Mouse (Mus musculus) stomach, postnatal 0 days (tissue): ENCODE measurements around the gene Ceacam18. TPM values are rescaled to one million over a fixed set of nuclear protein-coding genes. Genes with fewer than 3 reads are reported as not detected.

Experiments
- ATAC-seq: fragments of 200-750 bp; cut with Nextera tagmentation; 2 replicates; pipeline ENCODE4 v1.8.0; 2017; ENCODE audit not compliant: low FRiP score, low TSS enrichment
- DNase-seq: peaks from one replicate; pipeline ENCODE4 v3.0.0-alpha.2; 2016; ENCODE audit warnings: low spot score
- H3K27ac ChIP-seq: fragments of 300-500 bp; sonication (generic); replicated peaks from 2 replicates; pipeline ENCODE4 v1.5.1; 2014; ENCODE audit warnings: mild to moderate bottlenecking, control low read depth
- H3K27me3 ChIP-seq: fragments of 300-500 bp; sonication (generic); 2 replicates; pipeline ENCODE4 v1.6.1; 2014; ENCODE audit warnings: low read length; ENCODE audit not compliant: control insufficient read depth, insufficient read depth
- H3K36me3 ChIP-seq: fragments of 300-500 bp; sonication (generic); 2 replicates; pipeline ENCODE4 v1.6.1; 2014; ENCODE audit warnings: low read length, mixed read lengths; ENCODE audit not compliant: control insufficient read depth, insufficient read depth
- H3K4me1 ChIP-seq: fragments of 300-500 bp; sonication (generic); replicated peaks from 2 replicates; pipeline ENCODE4 v1.6.1; 2014; ENCODE audit warnings: antibody characterized with exemption; ENCODE audit not compliant: control insufficient read depth, insufficient read depth
- H3K4me2 ChIP-seq: fragments of 300-500 bp; sonication (generic); replicated peaks from 2 replicates; pipeline ENCODE4 v1.6.1; 2014; ENCODE audit warnings: low read depth, mild to moderate bottlenecking, control low read depth, moderate library complexity
- H3K4me3 ChIP-seq: fragments of 300-500 bp; sonication (generic); 2 replicates; pipeline ENCODE4 v1.5.1; 2014; ENCODE audit warnings: low read depth, low read length, control low read depth
- H3K9ac ChIP-seq: fragments of 300-500 bp; sonication (generic); 2 replicates; pipeline ENCODE4 v1.6.1; 2014; ENCODE audit warnings: mild to moderate bottlenecking, low read length, control low read depth, mixed read lengths
- H3K9me3 ChIP-seq: fragments of 300-500 bp; sonication (generic); 2 replicates; pipeline ENCODE4 v1.6.1; 2016; ENCODE audit warnings: low read length; ENCODE audit not compliant: control insufficient read depth
- CTCF ChIP-seq: IDR thresholded peaks from 2 replicates; pipeline ENCODE4 v1.5.1; 2016; ENCODE audit warnings: antibody characterized with exemption, low read depth, mild to moderate bottlenecking, moderate library complexity
- EP300 ChIP-seq: optimal IDR thresholded peaks from 2 replicates; pipeline ENCODE3; 2016; ENCODE audit warnings: antibody characterized with exemption
- WGBS: fragments of 180-500 bp; shearing (Covaris S2); extraction: QIAGEN DNeasy Blood & Tissue Kit; methylation state at CpG from one replicate; pipeline ENCODE4 v1.1.7; 2014; 5-methylcytosine and 5-hydroxymethylcytosine counted together
- polyA plus RNA-seq: library from polyadenylated mRNA; unstranded; fragments of >200 nt; fragmentation: Nextera tagmentation; extraction: Ambion mirVana; gene quantifications from 2 replicates; pipeline ENCODE4 v1.2.1, GENCODE M21; 2015

The Ceacam18 gene
- polyA plus RNA-seq, 1 experiment from 2014 or later: 0.07 TPM

DNA sequence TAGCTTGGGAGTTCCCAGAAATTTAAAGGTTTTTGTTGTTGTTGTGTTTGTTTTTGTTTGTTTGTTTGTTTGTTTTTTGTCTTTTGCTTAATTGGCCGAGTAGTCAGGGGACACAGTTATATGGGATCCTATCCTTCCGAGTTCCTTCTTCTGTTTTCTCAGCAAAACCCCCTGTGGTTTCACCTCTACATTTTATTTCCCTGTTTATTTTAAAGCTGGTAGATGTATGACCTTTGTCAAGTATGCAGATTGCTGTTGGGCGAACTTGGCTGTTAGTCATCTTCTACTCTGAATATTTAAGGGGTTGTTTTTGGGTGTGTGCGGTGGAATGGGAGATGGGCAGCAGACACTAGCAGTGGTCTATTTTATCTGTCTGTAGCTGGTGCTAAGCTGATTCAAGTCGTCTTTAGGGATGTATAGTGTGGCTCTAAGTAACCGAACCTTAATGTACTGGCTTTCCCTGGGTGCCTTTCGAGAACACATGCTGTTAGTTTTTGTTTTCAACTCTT is 26.1 kb upstream of the Ceacam18 start:
- no peak overlapping the region for H3K4me3 ChIP-seq
- H3K36me3 ChIP-seq: no peaks in the 10 kb centered on the region
- no peak overlapping the region for H3K9ac ChIP-seq
- TF ChIP-seq CTCF: no peak
- no peak for TF ChIP-seq EP300
- DNase-seq: no peak
- 66% methylated on average over 7 of the region's 7 CpGs for WGBS
- H3K9me3 ChIP-seq: no peaks in the 10 kb centered on the region
- no peak overlapping the region for H3K27ac ChIP-seq
- no peak for ATAC-seq
- H3K4me1 ChIP-seq: no peaks in the 10 kb centered on the region
- no peaks in the 10 kb centered on the region for H3K27me3 ChIP-seq
- H3K4me2 ChIP-seq: no peak overlapping the region

DNA sequence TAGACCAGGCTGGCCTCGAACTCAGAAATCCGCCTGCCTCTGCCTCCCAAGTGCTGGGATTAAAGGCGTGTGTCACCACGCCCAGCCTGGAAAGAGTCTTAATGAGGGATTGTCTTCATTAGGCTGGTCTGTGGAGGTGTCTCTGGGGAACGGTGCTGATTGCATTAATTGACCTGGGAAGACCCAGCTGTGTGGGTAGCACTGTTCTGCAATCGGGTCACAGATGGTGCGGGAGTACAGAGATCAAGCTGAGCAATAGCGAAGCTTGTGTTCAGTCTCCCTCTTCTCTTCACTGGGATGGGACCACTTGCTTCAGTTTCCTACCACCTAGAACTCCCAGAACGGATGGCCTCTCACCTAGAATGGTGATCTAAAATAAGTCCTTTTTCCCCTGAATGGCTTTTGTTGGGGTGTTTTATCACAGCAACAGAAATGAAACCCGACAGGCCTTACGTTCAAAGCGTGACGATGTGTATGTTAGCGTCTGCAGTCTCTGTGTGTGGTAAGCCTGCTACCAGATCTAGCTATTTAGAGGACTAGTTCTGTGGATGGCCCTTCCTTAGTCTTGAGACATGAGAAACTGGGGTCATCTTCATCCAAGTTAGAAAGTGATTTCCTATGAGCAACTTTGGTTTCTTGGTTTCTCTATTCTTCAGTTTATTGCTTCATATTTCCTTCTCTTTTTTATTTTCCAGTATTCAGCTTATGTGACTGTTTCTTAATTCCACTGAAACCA is 20.5 kb upstream of the Ceacam18 start:
- H3K9ac ChIP-seq: no peak overlapping the region
- no peak for DNase-seq
- no peak overlapping the region for H3K27ac ChIP-seq
- 88% methylated on average over 13 of the region's 14 CpGs for WGBS
- no peak overlapping the region for H3K4me2 ChIP-seq
- no peak for ATAC-seq
- no peaks in the 10 kb centered on the region for H3K27me3 ChIP-seq
- TF ChIP-seq CTCF (no peak), EP300 (no peak)
- H3K36me3 ChIP-seq: no peaks in the 10 kb centered on the region
- H3K9me3 ChIP-seq: no peaks in the 10 kb centered on the region
- no peaks in the 10 kb centered on the region for H3K4me1 ChIP-seq
- H3K4me3 ChIP-seq: no peak overlapping the region

DNA sequence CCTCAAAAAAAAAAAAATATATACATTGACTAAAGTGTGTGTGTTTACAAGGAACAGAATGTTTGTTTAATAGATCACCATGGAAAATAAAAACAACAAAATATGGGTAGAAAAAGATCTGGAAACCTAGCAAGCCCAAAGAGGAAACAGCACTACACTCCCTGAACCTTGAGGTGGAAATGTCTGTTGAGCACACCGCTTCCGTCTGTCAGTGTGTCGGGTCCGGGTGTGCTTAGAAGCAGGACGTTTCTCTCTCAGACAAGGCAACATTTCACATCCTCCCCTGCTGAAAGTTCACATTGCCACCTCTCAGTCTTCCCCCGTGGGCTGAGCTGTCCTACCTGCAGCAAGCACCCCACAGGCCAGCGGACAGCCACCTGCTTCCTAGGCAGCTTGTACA is 11.6 kb upstream of the Ceacam18 start:
- H3K36me3 ChIP-seq: no peaks in the 10 kb centered on the region
- TF ChIP-seq EP300 (no peak), CTCF (no peak)
- 79% methylated on average over 7 of the region's 7 CpGs for WGBS
- H3K4me1 ChIP-seq: no peaks in the 10 kb centered on the region
- H3K4me3 ChIP-seq: no peak overlapping the region
- H3K27me3 ChIP-seq: no peaks in the 10 kb centered on the region
- H3K4me2 ChIP-seq: no peak overlapping the region
- ATAC-seq: no peak
- no peak for DNase-seq
- no peaks in the 10 kb centered on the region for H3K9me3 ChIP-seq
- H3K27ac ChIP-seq: no peak overlapping the region
- no peak overlapping the region for H3K9ac ChIP-seq

DNA sequence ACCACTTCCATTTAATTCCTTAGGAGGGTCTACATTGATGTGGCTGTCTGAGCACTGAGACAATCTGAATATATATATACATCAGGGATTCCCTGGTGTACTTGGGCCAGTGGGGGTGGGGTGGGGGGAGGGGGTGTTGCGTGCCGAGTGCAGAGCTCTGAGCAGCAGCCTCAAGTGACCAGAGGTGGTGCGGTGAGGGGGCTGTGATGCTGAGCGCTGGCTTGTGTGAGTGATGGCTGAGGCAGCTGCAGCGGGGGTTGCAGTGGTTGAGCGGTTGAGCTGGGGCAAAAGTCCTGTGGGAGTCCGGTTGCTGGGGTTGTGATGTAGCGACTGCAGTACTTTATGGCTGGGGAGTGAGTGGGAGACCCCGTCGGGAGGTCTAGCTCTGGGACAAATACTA is 10.7 kb upstream of the Ceacam18 start:
- no peak overlapping the region for H3K27ac ChIP-seq
- no peak for ATAC-seq
- H3K9me3 ChIP-seq: no peaks in the 10 kb centered on the region
- no peak overlapping the region for H3K4me2 ChIP-seq
- no peaks in the 10 kb centered on the region for H3K4me1 ChIP-seq
- no peaks in the 10 kb centered on the region for H3K36me3 ChIP-seq
- no peak overlapping the region for H3K9ac ChIP-seq
- TF ChIP-seq EP300 (no peak), CTCF (no peak)
- DNase-seq: no peak
- no peak overlapping the region for H3K4me3 ChIP-seq
- H3K27me3 ChIP-seq: no peaks in the 10 kb centered on the region
- 11% methylated on average over 10 of the region's 10 CpGs for WGBS

DNA sequence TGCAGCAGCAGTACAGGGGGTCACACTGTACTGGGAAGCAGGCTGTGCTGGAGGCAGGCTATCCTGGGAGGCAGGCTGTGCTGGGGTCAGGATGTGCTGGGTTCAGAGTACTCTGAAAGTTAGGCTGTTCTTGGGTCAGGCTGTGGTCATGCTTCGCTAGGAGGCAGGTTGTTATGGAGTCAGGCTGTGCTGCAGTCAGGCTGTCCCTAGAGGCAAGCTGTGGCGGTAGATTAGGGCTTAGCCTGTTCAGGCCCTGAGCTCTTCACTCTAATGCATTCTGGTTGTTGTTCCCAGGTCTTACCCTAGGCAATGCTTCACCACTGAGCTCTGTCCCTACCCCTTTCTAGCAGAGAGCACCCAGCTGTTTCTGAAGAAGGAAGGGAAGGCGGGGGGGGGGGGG is 9.4 kb upstream of the Ceacam18 start:
- Histone ChIP-seq H3K4me3 (no peak overlapping the region), H3K27ac (no peak overlapping the region), H3K9me3 (no peaks in the 10 kb centered on the region), H3K36me3 (no peaks in the 10 kb centered on the region), H3K27me3 (no peaks in the 10 kb centered on the region), H3K4me2 (no peak overlapping the region), H3K9ac (no peak overlapping the region), H3K4me1 (no peaks in the 10 kb centered on the region)
- TF ChIP-seq EP300 (no peak), CTCF (no peak)
- DNase-seq (no peak), ATAC-seq (no peak)
- WGBS: 64% methylated on average over 2 of the region's 3 CpGs

DNA sequence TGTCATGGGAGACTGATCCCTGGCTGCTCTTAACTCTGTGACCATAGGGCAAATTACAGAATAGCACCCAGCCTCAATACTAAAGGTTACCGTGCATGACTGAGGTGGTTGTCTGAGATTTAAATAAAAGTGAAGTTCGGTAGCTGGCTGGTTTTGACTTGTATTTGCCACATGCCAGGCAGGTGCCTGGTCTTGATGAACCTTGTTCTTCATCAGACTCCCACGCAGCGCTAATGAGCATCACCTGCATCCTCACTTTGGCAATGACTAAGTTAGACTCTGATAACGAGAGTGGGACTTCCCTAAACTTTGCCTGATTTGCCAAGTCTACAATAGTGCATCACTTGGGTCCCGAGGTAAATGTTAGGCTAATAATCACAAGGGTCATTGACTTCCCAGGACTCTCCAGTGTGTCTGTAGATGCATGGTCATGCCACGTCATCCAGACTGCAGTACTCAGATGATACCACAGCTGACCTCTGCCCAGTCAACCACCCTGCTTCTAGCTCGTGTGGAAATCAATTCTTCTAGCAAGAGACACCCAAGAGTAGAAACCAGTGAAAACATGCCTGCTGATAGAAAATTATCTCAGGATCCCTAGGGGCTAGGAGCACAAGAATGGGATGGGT is 8.6 kb upstream of the Ceacam18 start:
- H3K27ac ChIP-seq: no peak overlapping the region
- H3K4me1 ChIP-seq: no peaks in the 10 kb centered on the region
- no peak for DNase-seq
- H3K4me2 ChIP-seq: no peak overlapping the region
- 80% methylated on average over 8 of the region's 8 CpGs for WGBS
- no peaks in the 10 kb centered on the region for H3K27me3 ChIP-seq
- H3K36me3 ChIP-seq: no peaks in the 10 kb centered on the region
- no peaks in the 10 kb centered on the region for H3K9me3 ChIP-seq
- ATAC-seq: no peak
- H3K4me3 ChIP-seq: no peak overlapping the region
- TF ChIP-seq CTCF (no peak), EP300 (no peak)
- no peak overlapping the region for H3K9ac ChIP-seq
